Mouse (Mus musculus): ENCODE measurements around the gene Trim2. TPM values are rescaled to one million over a fixed set of nuclear protein-coding genes. Genes with fewer than 3 reads are reported as not detected.

Gene Trim2
- polyA plus RNA-seq, 1 experiment from 2014 or later, result 38.2 TPM

- Histone ChIP-seq H3K36me3 (no peaks in the 10 kb centered on the region), H3K4me1 (peaks cover 13% of the 10 kb centered on the region), H3K9me3 (no peaks in the 10 kb centered on the region), H3K27ac (no peak overlapping the region), H3K9ac (no peak overlapping the region), H3K27me3 (no peaks in the 10 kb centered on the region), H3K4me2 (replicated peaks) (no peak overlapping the region), H3K4me3 (no peak overlapping the region)
- 69% methylated on average over 4 of the region's 4 CpGs for WGBS
- no peak for ATAC-seq (ENCODE audit: insufficient number of reproducible peaks, insufficient read depth, low FRiP score, low TSS enrichment)
Measured at GRCm38 (mm10) chr3:84251721-84252120, 55.0 kb downstream of the Trim2 start.

GRCm38 (mm10) chr3:84250275-84250674 lies 56.4 kb downstream of the Trim2 start:
- Histone ChIP-seq H3K4me1 (peaks cover 13% of the 10 kb centered on the region), H3K36me3 (no peaks in the 10 kb centered on the region), H3K9me3 (no peaks in the 10 kb centered on the region), H3K9ac (no peak overlapping the region), H3K27me3 (no peaks in the 10 kb centered on the region), H3K4me2 (replicated peaks) (no peak overlapping the region), H3K4me3 (no peak overlapping the region), H3K27ac (no peak overlapping the region)
- WGBS, result 94% methylated on average over 7 of the region's 7 CpGs
- no peak for ATAC-seq (ENCODE audit: insufficient number of reproducible peaks, insufficient read depth, low FRiP score, low TSS enrichment)

- WGBS, result 62% methylated on average over 8 of the region's 8 CpGs
- Histone ChIP-seq H3K4me1 (0 out of 2 replicates have a peak, but pooled peaks cover under 1% of the 10 kb centered on the region), H3K4me3 (no peak overlapping the region), H3K27ac (no peak overlapping the region), H3K9ac (no peak overlapping the region), H3K4me2 (replicated peaks) (no peak overlapping the region), H3K36me3 (no peaks in the 10 kb centered on the region), H3K27me3 (no peaks in the 10 kb centered on the region), H3K9me3 (no peaks in the 10 kb centered on the region)
- no peak; the same call in 1 of the 2 replicates for ATAC-seq (ENCODE audit: insufficient number of reproducible peaks, insufficient read depth, low FRiP score, low TSS enrichment)
Measured at GRCm38 (mm10) chr3:84247789-84248188, 58.9 kb downstream of the Trim2 start.

- Histone ChIP-seq H3K4me1 (no peaks in the 10 kb centered on the region), H3K27ac (no peak overlapping the region), H3K9me3 (no peaks in the 10 kb centered on the region), H3K36me3 (no peaks in the 10 kb centered on the region), H3K4me3 (no peak overlapping the region), H3K27me3 (no peaks in the 10 kb centered on the region), H3K9ac (no peak overlapping the region), H3K4me2 (replicated peaks) (no peak overlapping the region)
- no peak for ATAC-seq (ENCODE audit: insufficient number of reproducible peaks, insufficient read depth, low FRiP score, low TSS enrichment)
- 84% methylated on average over 7 of the region's 7 CpGs for WGBS
Measured at GRCm38 (mm10) chr3:84246421-84246861, 60.2 kb downstream of the Trim2 start.

- WGBS, result 82% methylated on average over 3 of the region's 3 CpGs
- no peaks in the 10 kb centered on the region for H3K9me3 ChIP-seq
Measured at GRCm38 (mm10) chr3:84243116-84243515, 63.6 kb downstream of the Trim2 start.

GRCm38 (mm10) chr3:84242497-84242896 lies 64.2 kb downstream of the Trim2 start:
- Histone ChIP-seq H3K27ac (no peak overlapping the region), H3K4me3 (no peak overlapping the region), H3K4me2 (replicated peaks) (no peak overlapping the region), H3K4me1 (no peaks in the 10 kb centered on the region), H3K9ac (no peak overlapping the region), H3K36me3 (no peaks in the 10 kb centered on the region), H3K9me3 (no peaks in the 10 kb centered on the region), H3K27me3 (no peaks in the 10 kb centered on the region)
- 87% methylated on average over 4 of the region's 4 CpGs for WGBS
- no peak for ATAC-seq (ENCODE audit: insufficient number of reproducible peaks, insufficient read depth, low FRiP score, low TSS enrichment)

More at GRCm38 (mm10) chr3:84243116-84243515, 63.6 kb downstream of the Trim2 start:
- H3K36me3 ChIP-seq, result no peaks in the 10 kb centered on the region
- no peaks in the 10 kb centered on the region for H3K4me1 ChIP-seq
- H3K27ac ChIP-seq, result no peak overlapping the region
- no peak overlapping the region for H3K4me2 ChIP-seq (replicated peaks)
- no peak overlapping the region for H3K4me3 ChIP-seq
- no peaks in the 10 kb centered on the region for H3K27me3 ChIP-seq
- no peak for ATAC-seq (ENCODE audit: insufficient number of reproducible peaks, insufficient read depth, low FRiP score, low TSS enrichment)
- no peak overlapping the region for H3K9ac ChIP-seq

- 95% methylated on average over 4 of the region's 4 CpGs for WGBS
- no peak overlapping the region for H3K9ac ChIP-seq
Measured at GRCm38 (mm10) chr3:84241098-84241497, 65.6 kb downstream of the Trim2 start.

GRCm38 (mm10) chr3:84235420-84236304 lies 71.0 kb downstream of the Trim2 start:
- no peak overlapping the region for H3K27ac ChIP-seq
- ATAC-seq (ENCODE audit: insufficient number of reproducible peaks, insufficient read depth, low FRiP score, low TSS enrichment), result no peak
- no peaks in the 10 kb centered on the region for H3K27me3 ChIP-seq
- no peaks in the 10 kb centered on the region for H3K9me3 ChIP-seq
- H3K4me2 ChIP-seq (replicated peaks), result no peak overlapping the region
- no peaks in the 10 kb centered on the region for H3K36me3 ChIP-seq
- no peak overlapping the region for H3K4me3 ChIP-seq
- no peaks in the 10 kb centered on the region for H3K4me1 ChIP-seq
- no peak overlapping the region for H3K9ac ChIP-seq
- 44% methylated on average over 10 of the region's 10 CpGs for WGBS

More at GRCm38 (mm10) chr3:84241098-84241497, 65.6 kb downstream of the Trim2 start:
- Histone ChIP-seq H3K36me3 (no peaks in the 10 kb centered on the region), H3K27me3 (no peaks in the 10 kb centered on the region), H3K9me3 (no peaks in the 10 kb centered on the region), H3K4me2 (replicated peaks) (no peak overlapping the region), H3K4me3 (no peak overlapping the region), H3K4me1 (no peaks in the 10 kb centered on the region), H3K27ac (no peak overlapping the region)
- ATAC-seq (ENCODE audit: insufficient number of reproducible peaks, insufficient read depth, low FRiP score, low TSS enrichment), result no peak

- Histone ChIP-seq H3K4me2 (replicated peaks) (no peak overlapping the region), H3K27me3 (no peaks in the 10 kb centered on the region), H3K4me3 (no peak overlapping the region), H3K9ac (no peak overlapping the region), H3K4me1 (no peaks in the 10 kb centered on the region), H3K27ac (no peak overlapping the region), H3K9me3 (no peaks in the 10 kb centered on the region), H3K36me3 (no peaks in the 10 kb centered on the region)
- 94% methylated on average over 4 of the region's 4 CpGs for WGBS
- ATAC-seq (ENCODE audit: insufficient number of reproducible peaks, insufficient read depth, low FRiP score, low TSS enrichment), result no peak
Measured at GRCm38 (mm10) chr3:84234562-84234961, 72.1 kb downstream of the Trim2 start.

GRCm38 (mm10) chr3:84233663-84234415 lies 72.8 kb downstream of the Trim2 start:
- ATAC-seq (ENCODE audit: insufficient number of reproducible peaks, insufficient read depth, low FRiP score, low TSS enrichment), result no peak
- Histone ChIP-seq H3K9ac (no peak overlapping the region), H3K27me3 (no peaks in the 10 kb centered on the region), H3K36me3 (no peaks in the 10 kb centered on the region), H3K4me2 (replicated peaks) (no peak overlapping the region), H3K27ac (no peak overlapping the region), H3K9me3 (no peaks in the 10 kb centered on the region), H3K4me1 (no peaks in the 10 kb centered on the region), H3K4me3 (no peak overlapping the region)
- 85% methylated on average over 5 of the region's 5 CpGs for WGBS

- no peak overlapping the region for H3K4me3 ChIP-seq
- no peaks in the 10 kb centered on the region for H3K36me3 ChIP-seq
- H3K9ac ChIP-seq, result no peak overlapping the region
- H3K27ac ChIP-seq, result no peak overlapping the region
- H3K4me2 ChIP-seq (replicated peaks), result no peak overlapping the region
- ATAC-seq (ENCODE audit: insufficient number of reproducible peaks, insufficient read depth, low FRiP score, low TSS enrichment), result no peak
- 90% methylated on average over 6 of the region's 6 CpGs for WGBS
- H3K27me3 ChIP-seq, result no peaks in the 10 kb centered on the region
- H3K9me3 ChIP-seq, result no peaks in the 10 kb centered on the region
- peaks cover 4% of the 10 kb centered on the region; the same call in 1 of the 2 replicates for H3K4me1 ChIP-seq
Measured at GRCm38 (mm10) chr3:84232312-84232711, 74.4 kb downstream of the Trim2 start.

GRCm38 (mm10) chr3:84230988-84231387 lies 75.7 kb downstream of the Trim2 start:
- Histone ChIP-seq H3K36me3 (no peaks in the 10 kb centered on the region), H3K4me3 (no peak overlapping the region), H3K4me1 (peaks cover 4% of the 10 kb centered on the region; the same call in 1 of the 2 replicates), H3K27ac (no peak overlapping the region), H3K4me2 (replicated peaks) (no peak overlapping the region), H3K27me3 (no peaks in the 10 kb centered on the region), H3K9ac (no peak overlapping the region), H3K9me3 (no peaks in the 10 kb centered on the region)
- ATAC-seq (ENCODE audit: insufficient number of reproducible peaks, insufficient read depth, low FRiP score, low TSS enrichment), result no peak
- 18% methylated on average over 3 of the region's 3 CpGs for WGBS

Data from embryonic facial prominence, embryonic 12.5 days (tissue).